Mouse (Mus musculus): ENCODE data around the gene Kdm5a. TPM values are rescaled to one million over a fixed set of nuclear protein-coding genes. Genes with fewer than 3 reads are reported as not detected.

Kdm5a gene
- polyA plus RNA-seq, 1 experiment: 75.3 TPM

DNA sequence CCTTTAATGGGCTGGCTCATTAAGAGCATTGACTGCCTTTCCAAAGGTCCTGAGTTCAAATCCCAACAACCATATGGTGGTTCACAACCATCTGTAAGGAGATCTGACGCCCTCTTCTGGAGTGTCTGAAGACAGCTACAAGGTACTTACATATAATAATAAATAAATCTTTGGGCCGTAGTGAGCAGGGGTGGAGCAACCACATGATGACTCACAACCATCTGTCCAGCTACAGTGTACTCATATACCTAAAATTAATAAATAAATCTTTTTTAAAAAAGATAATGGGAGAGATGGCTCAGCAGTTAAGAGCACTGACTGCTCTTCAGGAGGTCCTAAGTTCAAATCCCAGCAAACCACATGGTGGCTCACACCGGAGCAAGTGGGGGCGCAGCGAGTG lies 93.8 kb downstream of the Kdm5a start:
- H3K36me3 ChIP-seq (ENCODE audit: control insufficient read depth, insufficient read depth, low read length, poor library complexity, severe bottlenecking): no peaks in the 10 kb centered on the region

GRCm38 (mm10) chr6:120461217-120461616 lies 97.3 kb downstream of the Kdm5a start:
- H3K36me3 ChIP-seq (ENCODE audit: control insufficient read depth, insufficient read depth, low read length, poor library complexity, severe bottlenecking): no peaks in the 10 kb centered on the region
- no peaks in the 10 kb centered on the region for H3K9me3 ChIP-seq (replicated peaks; ENCODE audit: control insufficient read depth, insufficient read depth, low read length, poor library complexity, severe bottlenecking)
- peak overlapping the region; percentile 14; the same call in 1 of the 2 replicates for H3K9ac ChIP-seq (ENCODE audit: low read depth, poor library complexity, severe bottlenecking)
- TF ChIP-seq CTCF (IDR thresholded peaks at IDR 0.05; ENCODE audit: low read depth, low read length): no peak
- no peak for TF ChIP-seq POLR2A (IDR thresholded peaks at IDR 0.05; ENCODE audit: insufficient read depth, low read length)
- TF ChIP-seq EP300 (IDR thresholded peaks at IDR 0.05; ENCODE audit: insufficient read depth, low read depth, low read length): no peak
- H3K4me1 ChIP-seq (ENCODE audit: control insufficient read depth, insufficient read depth, low read length): no peaks in the 10 kb centered on the region
- H3K27me3 ChIP-seq (ENCODE audit: control insufficient read depth, insufficient read depth, low read length, poor library complexity, severe bottlenecking): no peaks in the 10 kb centered on the region
- H3K27ac ChIP-seq (ENCODE audit: insufficient read depth, low read length): no peak overlapping the region
- H3K4me3 ChIP-seq (ENCODE audit: low read depth, low read length): peak overlapping the region; percentile 34

More for the DNA sequence above, 93.8 kb downstream of the Kdm5a start:
- Histone ChIP-seq H3K4me3 (ENCODE audit: low read depth, low read length) (no peak overlapping the region), H3K27ac (ENCODE audit: insufficient read depth, low read length) (no peak overlapping the region), H3K4me1 (ENCODE audit: control insufficient read depth, insufficient read depth, low read length) (no peaks in the 10 kb centered on the region), H3K9ac (ENCODE audit: low read depth, poor library complexity, severe bottlenecking) (no peak overlapping the region), H3K27me3 (ENCODE audit: control insufficient read depth, insufficient read depth, low read length, poor library complexity, severe bottlenecking) (no peaks in the 10 kb centered on the region), H3K9me3 (replicated peaks; ENCODE audit: control insufficient read depth, insufficient read depth, low read length, poor library complexity, severe bottlenecking) (no peaks in the 10 kb centered on the region)
- no peak for TF ChIP-seq POLR2A (IDR thresholded peaks at IDR 0.05; ENCODE audit: insufficient read depth, low read length)
- TF ChIP-seq EP300 (IDR thresholded peaks at IDR 0.05; ENCODE audit: insufficient read depth, low read depth, low read length): no peak
- TF ChIP-seq CTCF (IDR thresholded peaks at IDR 0.05; ENCODE audit: low read depth, low read length): no peak

GRCm38 (mm10) chr6:120462251-120462650 lies 98.3 kb downstream of the Kdm5a start:
- no peaks in the 10 kb centered on the region for H3K4me1 ChIP-seq (ENCODE audit: control insufficient read depth, insufficient read depth, low read length)
- H3K4me3 ChIP-seq (ENCODE audit: low read depth, low read length): no peak overlapping the region
- TF ChIP-seq EP300 (IDR thresholded peaks at IDR 0.05; ENCODE audit: insufficient read depth, low read depth, low read length) (no peak), POLR2A (IDR thresholded peaks at IDR 0.05; ENCODE audit: insufficient read depth, low read length) (no peak), CTCF (IDR thresholded peaks at IDR 0.05; ENCODE audit: low read depth, low read length) (no peak)
- H3K9me3 ChIP-seq (replicated peaks; ENCODE audit: control insufficient read depth, insufficient read depth, low read length, poor library complexity, severe bottlenecking): no peaks in the 10 kb centered on the region
- H3K36me3 ChIP-seq (ENCODE audit: control insufficient read depth, insufficient read depth, low read length, poor library complexity, severe bottlenecking): no peaks in the 10 kb centered on the region
- no peak overlapping the region for H3K27ac ChIP-seq (ENCODE audit: insufficient read depth, low read length)
- no peaks in the 10 kb centered on the region for H3K27me3 ChIP-seq (ENCODE audit: control insufficient read depth, insufficient read depth, low read length, poor library complexity, severe bottlenecking)
- H3K9ac ChIP-seq (ENCODE audit: low read depth, poor library complexity, severe bottlenecking): no peak overlapping the region

DNA sequence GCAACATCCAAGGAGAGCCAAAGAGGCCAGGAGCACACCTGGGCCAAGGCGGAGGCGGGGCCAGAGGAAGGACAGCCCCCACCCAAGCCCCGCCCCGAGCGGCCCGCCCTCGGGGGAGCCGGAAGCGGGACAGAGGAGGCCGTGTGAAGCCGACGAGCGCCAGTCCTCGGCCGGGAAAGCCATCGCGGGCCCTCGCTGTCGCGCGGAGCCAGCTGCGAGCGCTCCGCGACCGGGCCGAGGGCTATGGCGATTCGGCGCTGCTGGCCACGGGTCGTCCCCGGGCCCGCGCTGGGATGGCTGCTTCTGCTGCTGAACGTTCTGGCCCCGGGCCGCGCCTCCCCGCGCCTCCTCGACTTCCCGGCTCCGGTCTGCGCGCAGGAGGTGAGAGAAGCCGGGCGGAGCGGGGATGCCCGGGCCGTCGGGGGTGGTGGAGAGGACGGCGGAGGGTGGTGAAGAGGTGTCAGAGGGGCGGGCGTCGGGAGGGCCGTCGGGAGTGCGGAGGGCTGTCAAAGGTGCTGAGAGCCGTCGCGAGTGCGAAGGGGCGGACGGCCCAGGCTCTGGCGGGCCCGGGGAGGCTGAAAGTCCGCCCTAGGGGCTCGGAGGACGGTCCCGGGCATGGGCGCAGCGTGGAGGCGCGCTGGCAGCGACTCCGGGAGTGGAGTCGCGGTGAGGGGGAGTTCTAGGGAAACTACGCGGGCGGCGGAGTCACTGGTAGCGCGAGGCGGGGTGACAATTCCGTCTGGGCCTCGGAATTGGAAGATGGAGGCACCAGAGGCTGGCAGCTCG lies 99.4 kb downstream of the Kdm5a start, which contains the start of gene Il17ra:
Gene Il17ra, plus strand, starts transcription at position 162 of the 786 bp plus-strand sequence.
- peak within 1 kb of the TSS; percentile 89 for H3K9ac ChIP-seq (ENCODE audit: low read depth, poor library complexity, severe bottlenecking)
- no peaks in the 10 kb centered on the region for H3K36me3 ChIP-seq (ENCODE audit: control insufficient read depth, insufficient read depth, low read length, poor library complexity, severe bottlenecking)
- H3K4me3 ChIP-seq (ENCODE audit: low read depth, low read length): peak within 1 kb of the TSS; percentile 85
- H3K27me3 ChIP-seq (ENCODE audit: control insufficient read depth, insufficient read depth, low read length, poor library complexity, severe bottlenecking): no peaks in the 10 kb centered on the region
- TF ChIP-seq POLR2A (IDR thresholded peaks at IDR 0.05; ENCODE audit: insufficient read depth, low read length) (no peak), EP300 (IDR thresholded peaks at IDR 0.05; ENCODE audit: insufficient read depth, low read depth, low read length) (no peak), CTCF (IDR thresholded peaks at IDR 0.05; ENCODE audit: low read depth, low read length) (no peak)
- no peak within 1 kb of the TSS for H3K27ac ChIP-seq (ENCODE audit: insufficient read depth, low read length)
- no peaks in the 10 kb centered on the region for H3K4me1 ChIP-seq (ENCODE audit: control insufficient read depth, insufficient read depth, low read length)
- H3K9me3 ChIP-seq (replicated peaks; ENCODE audit: control insufficient read depth, insufficient read depth, low read length, poor library complexity, severe bottlenecking): no peaks in the 10 kb centered on the region

- TF ChIP-seq CTCF (IDR thresholded peaks at IDR 0.05; ENCODE audit: low read depth, low read length): no peak
- no peak for TF ChIP-seq EP300 (IDR thresholded peaks at IDR 0.05; ENCODE audit: insufficient read depth, low read depth, low read length)
- no peak for TF ChIP-seq POLR2A (IDR thresholded peaks at IDR 0.05; ENCODE audit: insufficient read depth, low read length)
- H3K36me3 ChIP-seq (ENCODE audit: control insufficient read depth, insufficient read depth, low read length, poor library complexity, severe bottlenecking): no peaks in the 10 kb centered on the region
- peak overlapping the region; percentile 85 for H3K4me3 ChIP-seq (ENCODE audit: low read depth, low read length)
- no peak overlapping the region for H3K27ac ChIP-seq (ENCODE audit: insufficient read depth, low read length)
- H3K4me1 ChIP-seq (ENCODE audit: control insufficient read depth, insufficient read depth, low read length): no peaks in the 10 kb centered on the region
- no peaks in the 10 kb centered on the region for H3K9me3 ChIP-seq (replicated peaks; ENCODE audit: control insufficient read depth, insufficient read depth, low read length, poor library complexity, severe bottlenecking)
- H3K27me3 ChIP-seq (ENCODE audit: control insufficient read depth, insufficient read depth, low read length, poor library complexity, severe bottlenecking): no peaks in the 10 kb centered on the region
- peak overlapping the region; percentile 89; the same call in 1 of the 2 replicates for H3K9ac ChIP-seq (ENCODE audit: low read depth, poor library complexity, severe bottlenecking)
Observed at GRCm38 (mm10) chr6:120463884-120464283, 100.0 kb downstream of the Kdm5a start.

DNA sequence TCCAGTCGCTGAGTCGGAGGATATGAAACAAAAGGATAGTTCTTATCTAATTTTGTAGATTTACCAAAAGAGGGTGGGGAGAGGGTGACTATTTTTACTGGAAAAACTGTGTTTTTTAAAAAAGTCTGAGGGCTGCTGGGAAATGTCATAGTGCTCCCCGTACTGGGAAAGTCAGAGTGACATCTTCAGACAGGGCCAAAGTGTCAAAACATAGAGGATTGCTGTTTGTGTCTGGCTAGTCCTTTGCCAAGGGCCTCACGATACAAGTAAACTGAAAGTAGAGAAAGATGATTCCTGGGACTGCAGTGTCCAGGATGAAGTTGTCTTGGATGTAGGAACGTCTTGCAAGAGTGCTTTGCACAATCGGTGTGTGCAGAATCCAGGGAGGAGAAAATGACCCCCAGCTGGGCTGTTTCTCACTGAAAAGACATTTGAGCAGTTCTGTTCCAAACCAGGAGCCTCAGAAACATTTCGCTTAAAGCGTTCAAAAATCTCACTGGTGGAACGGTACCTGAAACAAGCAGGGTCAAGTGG lies 100.5 kb downstream of the Kdm5a start:
- Histone ChIP-seq H3K9me3 (replicated peaks; ENCODE audit: control insufficient read depth, insufficient read depth, low read length, poor library complexity, severe bottlenecking) (no peaks in the 10 kb centered on the region), H3K4me3 (ENCODE audit: low read depth, low read length) (no peak overlapping the region), H3K27me3 (ENCODE audit: control insufficient read depth, insufficient read depth, low read length, poor library complexity, severe bottlenecking) (no peaks in the 10 kb centered on the region), H3K36me3 (ENCODE audit: control insufficient read depth, insufficient read depth, low read length, poor library complexity, severe bottlenecking) (no peaks in the 10 kb centered on the region), H3K27ac (ENCODE audit: insufficient read depth, low read length) (no peak overlapping the region), H3K4me1 (ENCODE audit: control insufficient read depth, insufficient read depth, low read length) (no peaks in the 10 kb centered on the region), H3K9ac (ENCODE audit: low read depth, poor library complexity, severe bottlenecking) (no peak overlapping the region)
- TF ChIP-seq CTCF (IDR thresholded peaks at IDR 0.05; ENCODE audit: low read depth, low read length): no peak
- no peak for TF ChIP-seq POLR2A (IDR thresholded peaks at IDR 0.05; ENCODE audit: insufficient read depth, low read length)
- no peak for TF ChIP-seq EP300 (IDR thresholded peaks at IDR 0.05; ENCODE audit: insufficient read depth, low read depth, low read length)
